Mouse (Mus musculus) 3134 (cell line): ENCODE measurements around the gene Acbd3.

Experiments
- DNase-seq: peaks from one replicate; pipeline ENCODE4 v3.0.0-alpha.2; 2011; ENCODE audit warnings: low spot score; ENCODE audit not compliant: insufficient read length; ENCODE audit errors: extremely low read depth

Gene Acbd3

DNA sequence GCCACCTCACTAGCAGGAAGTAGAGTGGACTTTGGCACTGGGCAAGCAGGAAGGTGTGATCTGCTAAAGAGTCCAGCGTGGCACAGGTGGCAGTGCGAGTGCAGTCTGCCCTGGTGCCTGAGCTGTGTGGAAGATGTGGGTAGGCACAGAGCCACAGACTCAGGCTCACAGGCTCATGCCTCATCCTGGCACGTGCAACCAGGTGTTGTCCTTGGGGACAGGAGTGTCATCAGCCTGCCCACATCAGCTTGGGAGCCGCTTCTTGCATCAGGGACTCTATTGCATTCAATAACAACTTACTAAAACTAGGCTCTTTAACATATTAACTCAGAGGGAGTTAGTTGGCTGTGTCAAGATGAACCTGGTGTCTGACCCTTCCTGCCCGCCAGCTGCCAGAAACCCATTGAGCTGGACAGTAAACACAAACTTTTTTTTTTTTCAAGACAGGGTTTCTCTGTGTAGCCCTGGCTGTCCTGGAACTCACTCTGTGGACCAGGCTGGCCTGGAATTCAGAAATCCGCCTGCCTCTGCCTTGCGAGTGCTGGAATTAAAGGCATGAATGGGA, 32.2 kb downstream of the Acbd3 start:
- DNase-seq, result peak; percentile 20

DNA sequence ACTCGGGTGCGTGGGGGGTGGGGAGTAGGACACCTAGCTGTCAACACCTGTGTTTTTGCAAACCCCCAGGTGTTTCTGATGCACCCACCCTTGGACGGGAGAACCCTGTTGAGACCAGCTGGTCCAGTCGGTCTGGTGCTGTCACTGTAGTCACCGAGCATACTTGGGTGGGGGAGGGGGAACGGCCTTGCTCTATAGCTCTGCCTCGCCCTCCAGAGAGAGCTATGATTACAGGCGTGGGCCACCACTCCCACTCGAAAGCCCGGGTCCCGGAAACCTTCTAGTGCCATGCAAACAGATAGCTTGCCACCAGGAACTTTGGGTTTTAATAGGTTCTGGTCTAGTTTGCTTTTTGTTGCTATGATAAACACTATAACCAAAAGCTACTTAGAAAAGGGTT, 36.3 kb downstream of the Acbd3 start:
- no peak for DNase-seq

DNA sequence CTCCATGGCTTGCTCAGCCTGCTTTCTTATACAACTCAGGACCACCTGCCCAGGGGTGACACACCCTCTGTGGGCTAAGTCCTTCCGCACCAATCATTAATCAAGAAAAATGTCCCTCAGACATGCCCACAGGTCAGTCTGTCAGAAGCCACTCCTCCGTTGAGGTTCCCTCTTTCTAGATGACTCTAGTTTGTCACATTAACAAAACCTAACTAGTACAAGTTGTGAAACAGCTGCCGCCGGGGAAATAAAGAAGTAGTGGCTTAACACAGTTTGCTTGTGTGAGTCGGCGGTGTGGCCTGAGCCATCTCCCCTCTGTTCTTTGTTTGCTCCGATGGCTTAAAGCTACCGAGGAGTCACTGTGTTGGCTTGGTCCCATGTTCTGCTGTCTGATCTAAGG, 36.8 kb downstream of the Acbd3 start:
- DNase-seq, result no peak

DNA sequence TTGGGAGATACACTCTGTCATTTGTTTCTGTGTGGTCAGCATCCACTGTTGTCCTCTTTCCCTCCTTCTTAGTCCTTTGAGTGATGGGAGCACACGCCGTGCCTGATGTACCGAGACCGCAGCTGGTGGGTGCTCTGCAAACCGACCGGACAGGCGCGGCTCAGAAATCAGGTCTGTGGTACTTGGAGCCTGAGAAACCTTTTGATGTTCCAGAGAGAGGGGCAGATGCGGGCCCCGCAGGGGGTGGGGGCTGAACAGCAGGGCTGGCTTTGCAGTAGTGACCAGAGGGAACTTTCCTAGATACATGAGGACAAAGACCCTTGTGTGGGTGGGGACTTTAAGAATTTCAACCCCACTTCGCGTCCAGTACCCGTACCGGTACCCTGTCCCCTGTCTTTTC, 37.5 kb downstream of the Acbd3 start:
- no peak for DNase-seq

DNA sequence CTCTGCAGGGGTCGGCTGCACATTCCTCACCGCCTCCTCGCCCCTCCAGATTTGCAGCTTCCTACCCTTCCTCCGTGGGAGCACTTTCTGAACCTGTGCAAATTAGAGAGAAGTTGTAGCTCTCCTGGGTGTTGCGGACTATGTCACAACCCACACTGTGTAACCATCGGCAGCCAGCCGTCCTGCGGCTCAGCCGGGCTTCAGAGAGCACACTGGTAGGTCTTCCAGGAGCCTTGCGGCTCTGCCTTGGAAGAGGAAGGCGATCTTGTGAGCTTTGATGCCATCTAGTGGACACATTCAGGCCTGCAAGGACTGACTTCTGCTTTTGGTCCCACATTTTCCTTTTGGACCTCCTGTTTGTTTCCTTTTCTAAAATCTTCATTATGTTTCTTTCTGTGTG, 38.0 kb downstream of the Acbd3 start:
- peak; percentile 53 for DNase-seq

DNA sequence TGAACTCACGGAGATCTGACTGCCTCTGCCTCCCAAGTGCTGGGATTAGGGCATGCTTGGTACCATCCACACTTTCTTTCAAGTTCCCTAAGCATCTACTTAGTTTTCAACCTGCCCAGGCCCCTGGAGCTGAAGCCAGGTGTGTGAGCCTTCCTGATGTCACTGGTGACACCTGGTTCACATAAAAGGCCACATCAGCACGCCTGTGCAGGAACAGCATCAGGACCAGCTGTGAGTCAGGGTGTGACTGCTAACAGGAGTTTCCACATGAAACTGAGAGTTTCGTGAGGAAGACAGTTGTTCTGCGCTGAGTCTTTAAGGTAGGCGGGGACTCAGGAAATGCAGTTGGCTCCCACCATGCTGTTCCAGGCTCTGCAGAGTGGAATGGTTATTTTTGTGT, 39.5 kb downstream of the Acbd3 start:
- no peak for DNase-seq

DNA sequence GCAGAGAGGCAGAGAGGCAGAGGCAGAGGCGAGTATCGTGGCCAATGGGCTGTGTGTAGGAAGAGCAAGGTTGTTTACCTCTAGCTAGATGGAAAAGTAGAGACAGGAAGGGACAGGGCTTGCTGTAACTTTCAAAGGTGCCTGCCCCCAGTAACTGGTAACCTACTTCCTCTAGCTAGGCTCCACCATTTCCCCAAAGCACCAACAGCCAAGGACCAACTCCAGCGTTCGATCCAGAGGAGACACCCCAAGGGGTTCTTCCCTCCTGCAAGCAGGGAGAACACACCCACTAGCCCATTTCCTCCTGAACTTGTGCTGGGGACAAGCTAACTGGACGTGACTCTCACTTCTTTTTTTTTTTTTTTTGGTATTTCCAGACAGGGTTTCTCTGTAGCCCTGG, 40.7 kb downstream of the Acbd3 start:
- no peak for DNase-seq

DNA sequence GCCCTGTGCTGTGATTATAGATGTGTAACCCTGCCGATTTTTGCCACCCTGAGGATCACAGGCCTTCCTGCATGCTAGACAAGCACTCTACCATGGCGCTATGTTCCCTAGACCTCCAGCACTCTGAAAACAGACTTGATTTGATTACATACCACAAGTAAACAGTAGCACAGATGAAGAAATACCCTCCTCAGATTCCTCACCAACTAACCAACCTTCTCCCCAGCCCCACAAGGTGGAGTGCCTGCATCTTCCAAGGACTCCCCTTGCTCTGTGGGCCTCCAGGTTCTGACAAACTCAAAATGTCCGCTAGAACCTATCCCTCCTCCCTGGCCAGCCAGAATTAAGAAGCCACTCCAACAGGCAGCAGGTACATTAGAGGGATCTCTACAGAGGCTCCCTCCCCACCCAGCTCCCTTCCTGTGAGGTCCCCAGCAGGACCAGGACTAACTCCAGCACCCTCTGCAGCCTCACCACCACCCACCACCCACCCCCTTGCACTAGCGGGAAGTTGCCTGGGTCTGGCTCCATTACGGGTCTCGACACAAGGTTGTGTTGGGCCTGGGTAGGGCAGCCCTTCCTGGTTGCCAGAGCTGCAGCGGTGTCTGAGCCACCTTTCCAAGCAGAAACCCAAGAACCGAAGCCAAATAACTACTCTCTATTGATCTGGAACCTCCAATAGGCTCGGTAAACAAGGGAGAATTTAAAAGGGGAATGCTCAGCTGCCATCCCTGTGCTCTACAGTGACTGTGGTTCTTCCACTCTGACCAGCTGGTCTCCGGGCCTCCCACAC, 41.9 kb downstream of the Acbd3 start:
- no peak for DNase-seq

DNA sequence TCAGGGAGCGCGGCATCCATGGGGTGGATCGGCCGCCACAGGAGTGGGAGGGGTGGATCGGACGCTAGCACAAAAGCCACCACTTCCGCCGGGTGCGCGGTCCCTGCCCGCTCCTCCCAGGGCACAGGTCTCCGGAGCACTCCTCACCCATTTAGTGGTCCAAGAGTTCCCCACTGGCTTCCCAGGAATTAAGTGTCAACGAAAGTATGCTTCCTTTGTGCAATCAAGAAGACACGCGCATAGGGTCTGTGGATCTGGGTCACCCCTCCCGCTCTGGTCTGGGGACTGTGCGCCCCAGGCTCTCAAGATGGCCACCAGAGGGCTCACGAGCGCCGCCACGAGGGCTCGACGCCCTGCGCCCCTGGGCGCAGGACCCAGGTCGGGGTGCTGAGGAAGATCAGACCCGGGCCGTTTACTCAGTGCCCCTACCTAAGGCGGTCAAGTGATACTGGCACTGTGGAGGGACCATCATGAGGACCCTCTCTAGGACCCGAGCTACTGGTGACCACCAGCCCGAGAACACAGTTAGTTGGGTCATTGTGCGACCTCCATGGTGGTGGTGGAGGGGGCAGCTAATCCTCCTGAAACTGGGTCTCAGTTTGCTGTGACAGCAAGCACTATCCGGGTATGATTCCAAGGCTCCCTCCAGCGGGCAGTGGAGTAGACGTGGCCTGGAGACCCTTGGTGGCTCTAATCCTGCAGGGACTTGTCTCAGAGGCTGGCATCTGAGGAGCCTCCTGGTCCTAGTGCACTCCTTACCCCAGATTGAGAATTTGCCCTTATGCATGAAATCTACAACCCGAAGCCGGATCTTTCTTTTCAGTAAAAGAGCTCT, 42.7 kb downstream of the Acbd3 start:
- DNase-seq, result peak; percentile 82

DNA sequence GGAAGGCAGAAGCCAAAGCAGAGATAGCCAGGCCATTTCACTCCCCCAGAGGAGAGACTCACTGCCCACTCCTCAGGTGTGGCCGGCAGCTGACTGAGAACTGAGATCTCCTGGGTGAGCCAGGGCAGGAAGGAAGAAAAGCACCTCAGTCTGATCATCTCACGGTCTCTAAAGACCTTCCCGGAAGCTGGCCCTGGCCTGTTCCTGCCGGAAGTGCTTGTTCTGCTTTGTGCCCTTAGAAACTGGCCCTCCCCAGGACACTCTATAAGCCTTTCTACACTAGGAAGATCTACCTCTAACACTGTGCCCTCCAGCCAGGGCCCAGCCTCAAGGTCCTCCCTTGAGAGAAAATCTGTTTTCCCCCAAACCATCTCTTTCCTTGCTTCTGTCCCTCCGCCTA, 45.5 kb downstream of the Acbd3 start:
- no peak for DNase-seq

DNA sequence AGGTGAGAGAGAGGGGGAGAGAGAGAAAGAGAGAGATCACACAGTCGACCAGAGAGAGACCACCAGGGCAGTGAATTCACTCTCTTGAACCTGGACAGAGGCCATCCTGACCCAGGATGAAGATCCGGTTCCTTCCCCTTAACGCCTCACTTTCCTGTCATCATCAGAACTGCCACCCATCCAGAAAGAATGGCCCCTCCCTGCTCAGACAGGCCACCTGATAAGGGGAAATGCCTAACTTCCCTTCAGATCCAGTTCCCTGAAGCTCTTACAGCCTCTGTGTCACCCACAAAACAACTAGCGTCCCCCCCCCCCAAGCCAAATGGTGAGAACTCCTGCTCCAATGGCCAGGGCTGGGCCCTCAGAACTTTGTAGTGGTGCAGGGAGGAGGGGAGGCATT, 45.9 kb downstream of the Acbd3 start:
- no peak for DNase-seq

DNA sequence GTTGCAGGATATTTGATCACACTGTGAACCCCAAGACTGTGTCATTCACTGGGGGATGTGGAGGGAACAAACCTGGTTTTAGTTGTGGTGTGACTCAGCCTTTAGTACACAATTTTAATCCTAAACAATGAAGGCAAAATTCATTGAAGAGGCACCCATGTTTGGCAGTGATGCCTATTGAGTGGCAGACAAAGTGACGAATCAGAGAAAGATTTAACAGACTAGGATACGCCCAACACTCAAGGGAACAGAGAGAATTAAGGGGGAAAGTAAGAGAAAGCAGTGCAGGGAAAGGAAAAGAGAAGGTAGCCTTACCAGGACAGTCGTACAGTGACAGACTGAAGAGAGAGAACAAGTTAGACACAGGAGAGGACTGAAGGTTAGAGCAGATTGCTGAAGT, 46.4 kb downstream of the Acbd3 start:
- DNase-seq, result no peak

DNA sequence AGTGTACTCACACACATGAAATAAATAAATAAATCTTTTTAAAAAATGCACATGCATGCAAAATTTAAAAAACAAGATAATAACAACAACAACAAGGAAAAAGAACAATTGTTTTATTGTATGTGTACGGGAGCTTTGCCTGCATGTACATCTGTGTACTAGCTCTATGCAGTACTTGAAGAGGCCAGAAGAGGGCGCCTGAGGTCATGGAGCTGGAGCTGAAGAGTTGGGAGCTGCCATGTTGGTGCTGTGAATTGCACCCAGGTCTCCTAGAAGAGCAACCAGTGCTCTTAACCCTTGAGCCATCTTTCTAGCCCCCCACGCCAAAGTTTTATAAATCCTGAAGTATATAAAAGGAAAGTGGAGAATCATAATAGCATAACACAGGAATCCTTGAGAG, 48.8 kb downstream of the Acbd3 start:
- DNase-seq, result no peak

DNA sequence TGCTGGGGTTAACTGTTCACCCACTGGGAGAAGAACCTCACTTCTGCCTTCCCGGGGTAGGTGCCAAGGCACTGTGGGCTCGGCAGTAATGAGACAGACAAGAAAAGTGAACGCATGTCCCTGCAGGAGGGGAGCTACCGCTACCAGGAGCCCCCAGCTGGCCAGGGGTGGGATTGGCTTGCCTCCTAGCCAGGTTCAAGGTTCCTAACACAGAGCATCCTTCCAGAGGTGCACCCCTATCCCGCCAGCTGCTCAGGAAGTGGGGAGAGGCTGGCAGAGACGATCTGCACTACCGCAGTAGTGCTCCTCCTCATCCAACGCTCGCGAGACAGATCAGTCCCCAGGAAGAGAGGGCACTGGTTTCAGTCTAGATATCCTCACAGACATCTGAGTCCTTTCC, 49.5 kb downstream of the Acbd3 start:
- DNase-seq, result no peak

DNA sequence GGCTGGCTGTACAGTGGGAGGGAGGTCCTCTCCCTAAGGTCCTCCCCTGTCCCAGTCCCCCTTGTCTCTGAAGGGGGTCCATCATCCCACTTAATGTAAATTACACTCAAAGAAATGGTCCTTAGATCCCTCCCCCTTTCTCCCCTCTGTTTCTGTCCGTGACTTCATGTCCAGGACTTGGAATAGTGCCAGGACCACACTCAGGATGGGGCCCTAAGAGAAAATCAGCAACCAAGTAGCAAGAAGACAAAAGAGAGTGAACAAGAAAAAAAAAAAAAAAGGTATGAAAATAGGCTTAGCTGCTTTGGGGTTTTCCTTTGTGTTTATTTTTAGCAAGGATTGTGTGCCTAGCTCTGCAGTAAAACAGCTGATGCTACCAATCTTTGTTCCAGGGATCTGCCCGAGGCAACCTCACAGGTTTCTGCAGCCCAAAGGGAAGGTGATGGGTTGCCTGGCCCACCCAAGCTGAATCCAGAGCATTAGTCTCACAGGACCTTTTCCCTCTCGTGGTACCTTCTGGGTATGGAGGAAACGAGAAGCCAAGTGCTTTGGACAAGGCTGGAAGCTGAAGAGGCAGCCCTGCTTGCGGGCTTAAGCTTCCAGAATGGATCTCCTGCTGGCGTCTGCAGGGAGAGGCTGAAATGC, 50.1 kb downstream of the Acbd3 start:
- no peak for DNase-seq

DNA sequence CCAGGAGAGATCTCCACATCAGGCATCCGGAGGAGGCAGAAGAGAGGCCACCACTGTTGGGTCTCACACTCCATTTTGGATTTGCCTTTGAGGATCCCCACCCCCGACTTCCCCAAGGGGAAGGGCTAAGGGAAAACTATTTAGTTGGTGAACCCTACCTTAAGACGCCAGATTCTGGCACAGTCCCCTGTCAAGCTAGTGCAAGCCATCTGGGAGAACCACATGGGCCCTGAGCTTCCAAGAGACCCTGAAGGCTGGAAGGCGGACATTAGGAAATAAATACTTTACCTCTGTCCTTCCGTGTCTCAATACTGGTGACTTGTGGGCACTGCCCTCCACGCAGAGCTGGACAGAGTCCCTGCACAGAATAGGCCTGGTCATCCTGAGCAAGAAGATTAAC, 50.7 kb downstream of the Acbd3 start:
- no peak for DNase-seq

DNA sequence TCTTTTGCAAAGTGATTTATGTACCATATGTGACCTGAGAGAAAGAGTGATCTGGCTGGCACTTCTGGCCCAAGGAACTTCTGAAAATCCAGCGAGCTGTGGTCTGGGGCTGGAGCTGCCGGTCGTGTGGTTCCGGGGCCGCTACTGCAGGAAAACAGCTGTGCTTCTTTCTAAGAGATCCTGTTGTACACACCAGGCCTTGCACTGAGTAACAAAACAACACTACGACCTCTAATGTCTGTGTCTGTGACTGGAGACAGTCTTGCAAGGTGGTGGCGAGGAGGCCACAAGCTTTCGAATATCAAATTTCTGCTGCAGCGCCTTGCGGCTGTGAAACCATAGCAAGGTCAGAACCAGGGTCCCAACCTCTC, 51.4 kb downstream of the Acbd3 start:
- DNase-seq, result no peak

DNA sequence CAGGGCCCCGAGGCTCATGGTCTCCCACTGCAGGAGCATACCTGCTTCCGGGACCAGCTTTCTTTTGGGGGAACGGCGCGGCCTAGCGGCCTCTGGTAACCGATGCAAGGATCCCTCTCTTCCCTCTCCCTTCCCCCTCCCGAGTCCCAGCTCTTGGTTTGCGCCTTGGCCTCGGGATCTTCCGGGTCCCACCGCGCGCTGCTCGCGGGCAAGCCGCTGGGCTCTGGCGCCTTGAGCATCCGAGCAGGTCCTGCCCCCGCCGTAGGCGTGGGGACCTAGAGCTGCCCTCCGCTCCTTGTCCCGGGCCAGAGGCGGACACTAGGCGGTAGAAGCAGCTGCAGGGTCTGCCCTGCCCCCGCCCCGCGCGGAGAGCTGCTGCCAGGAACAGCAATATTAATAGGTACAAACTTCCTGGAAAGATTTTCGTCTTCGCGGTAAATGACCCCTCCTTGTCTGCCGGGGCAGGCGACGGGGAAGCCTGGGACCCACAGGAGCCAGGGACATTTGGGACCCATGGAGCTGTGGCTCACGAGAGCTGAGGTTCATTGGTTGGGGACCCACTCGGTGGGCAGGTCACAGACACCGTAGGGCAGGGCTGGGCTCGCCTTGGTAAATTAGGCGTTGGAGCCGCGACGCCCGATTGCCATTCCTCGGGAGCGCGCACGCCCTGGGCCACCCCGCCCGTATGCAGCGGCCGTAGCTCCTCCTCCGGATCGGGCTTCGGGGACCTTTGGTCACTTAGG, 52.0 kb downstream of the Acbd3 start:
- peak; percentile 95 for DNase-seq

DNA sequence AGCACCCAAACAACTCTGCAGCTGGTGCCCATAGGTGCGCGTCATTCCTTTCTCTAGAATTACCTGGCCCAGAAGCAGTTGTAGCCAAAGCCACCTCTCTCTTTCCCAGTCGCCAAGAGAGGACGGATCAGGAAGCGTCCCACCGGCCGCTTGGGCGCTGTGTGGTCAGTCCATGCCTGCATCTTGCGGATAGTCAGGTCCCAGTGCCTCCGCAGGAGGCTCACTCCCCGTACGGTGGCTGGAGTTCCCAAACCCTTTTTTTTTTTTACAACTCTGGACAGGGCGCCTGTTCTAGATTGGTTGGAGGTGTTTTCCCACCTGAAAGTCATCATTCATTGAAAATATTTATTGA, 52.5 kb downstream of the Acbd3 start:
- DNase-seq, result no peak

DNA sequence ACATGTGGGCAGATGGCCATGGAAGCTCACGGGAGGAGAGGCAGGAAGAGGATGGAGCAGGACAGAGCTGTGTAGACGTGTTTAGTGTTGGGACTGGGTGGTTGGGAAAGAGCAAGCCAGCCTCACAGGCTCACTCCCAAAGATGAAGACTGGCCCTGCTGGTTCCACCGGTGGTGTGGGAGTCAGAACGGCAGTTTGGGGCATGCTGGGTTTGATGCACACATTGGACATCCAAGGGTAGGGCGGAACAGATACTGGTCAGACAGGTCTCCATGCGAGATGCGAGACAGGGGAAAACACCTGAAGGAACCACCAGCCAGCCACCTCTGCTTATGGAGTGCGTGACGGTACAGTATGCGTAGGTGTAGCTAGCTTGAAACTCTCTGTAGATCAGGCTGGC, 53.1 kb downstream of the Acbd3 start:
- no peak for DNase-seq

DNA sequence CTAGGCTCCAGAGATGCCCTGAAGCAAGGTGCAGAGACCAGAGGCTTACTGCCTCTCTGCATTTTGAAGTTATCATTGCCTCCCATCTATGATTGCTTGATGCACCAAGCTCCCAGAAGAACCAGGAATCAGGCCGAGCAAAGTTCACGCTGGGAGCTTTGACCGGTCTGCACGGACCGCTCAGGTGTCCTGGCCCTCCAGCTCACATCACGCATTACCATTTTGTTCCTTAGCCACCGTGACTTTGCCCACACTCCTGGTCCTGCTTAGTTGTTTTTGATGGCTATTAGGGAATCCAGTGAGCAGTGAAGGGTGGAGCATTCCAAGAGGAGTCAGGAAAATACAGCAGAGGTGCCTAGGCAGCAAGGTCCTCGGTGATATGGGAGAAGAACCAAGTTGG, 54.4 kb downstream of the Acbd3 start:
- DNase-seq, result no peak
